Mouse (Mus musculus) spleen, postnatal 10 days (tissue): ENCODE results near the gene Hdhd5.

Experiments used
- DNase-seq, 2 experiments: peaks; one replicate each; pipeline ENCODE4 v3.0.0; 2021 to 2022; ENCODE audit warnings: low spot score in 2 of 2

Hdhd5 gene

GRCm38 (mm10) chr6:120483211-120483626 lies 47.9 kb downstream of the Hdhd5 start:
- peak; percentile 50 to 80 for DNase-seq

DNA sequence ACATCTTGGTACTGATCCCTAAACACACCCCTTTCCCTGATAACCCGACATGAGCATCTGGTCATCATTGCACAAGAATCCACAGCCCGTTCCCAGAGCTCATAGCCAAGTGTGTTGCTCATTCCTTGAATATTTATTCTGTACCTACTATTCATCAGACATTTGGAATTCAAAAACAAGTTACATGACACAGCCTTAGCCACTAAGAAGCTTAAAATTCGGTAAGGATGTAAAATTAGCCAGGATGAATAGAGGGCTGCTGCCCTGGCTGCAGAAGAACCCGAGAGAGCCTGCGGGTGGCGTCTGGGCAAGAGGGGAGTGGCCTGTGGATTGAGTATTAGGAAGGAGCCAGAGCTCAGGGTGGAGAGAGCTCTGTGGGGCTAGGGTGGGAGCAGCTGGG lies 48.4 kb downstream of the Hdhd5 start:
- peak in 1 of 2 experiments; percentile 5 for DNase-seq

DNA sequence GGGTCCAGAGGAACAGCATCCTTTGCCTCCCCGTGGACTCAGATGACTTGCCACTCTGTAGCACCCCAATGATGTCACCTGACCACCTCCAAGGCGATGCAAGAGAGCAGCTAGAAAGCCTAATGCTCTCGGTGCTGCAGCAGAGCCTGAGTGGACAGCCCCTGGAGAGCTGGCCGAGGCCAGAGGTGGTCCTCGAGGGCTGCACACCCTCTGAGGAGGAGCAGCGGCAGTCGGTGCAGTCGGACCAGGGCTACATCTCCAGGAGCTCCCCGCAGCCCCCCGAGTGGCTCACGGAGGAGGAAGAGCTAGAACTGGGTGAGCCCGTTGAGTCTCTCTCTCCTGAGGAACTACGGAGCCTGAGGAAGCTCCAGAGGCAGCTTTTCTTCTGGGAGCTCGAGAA lies 49.1 kb downstream of the Hdhd5 start:
- DNase-seq = peak in 1 of 2 experiments; percentile 4

GRCm38 (mm10) chr6:120481538-120481937 lies 49.6 kb downstream of the Hdhd5 start:
- DNase-seq = peak; percentile 14 to 65

DNA sequence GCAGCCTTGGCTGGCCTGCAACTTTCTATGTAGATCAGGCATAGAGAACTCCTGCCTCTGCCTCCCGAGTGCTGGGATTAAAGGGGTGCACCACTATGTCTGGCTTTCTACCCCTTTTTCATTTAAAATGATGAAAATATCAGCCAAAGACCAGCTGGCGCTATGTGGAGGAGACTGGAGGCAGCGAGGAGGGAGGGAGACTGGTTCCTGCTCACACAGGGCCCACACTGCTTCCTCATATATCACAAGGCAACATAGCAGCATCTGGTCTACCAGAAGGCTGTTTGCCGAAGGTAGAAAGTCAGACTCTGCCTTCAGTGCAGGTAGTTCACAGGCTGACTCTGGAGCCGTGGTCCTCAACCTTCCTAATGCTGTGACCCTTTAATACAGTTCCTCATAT lies 50.8 kb downstream of the Hdhd5 start:
- no peak for DNase-seq

GRCm38 (mm10) chr6:120479302-120479701 lies 51.8 kb downstream of the Hdhd5 start:
- peak in 1 of 2 experiments; percentile 7 for DNase-seq

- DNase-seq = no peak
These were observed 55.8 kb downstream of the Hdhd5 start for GRCm38 (mm10) chr6:120475288-120475687.

DNA sequence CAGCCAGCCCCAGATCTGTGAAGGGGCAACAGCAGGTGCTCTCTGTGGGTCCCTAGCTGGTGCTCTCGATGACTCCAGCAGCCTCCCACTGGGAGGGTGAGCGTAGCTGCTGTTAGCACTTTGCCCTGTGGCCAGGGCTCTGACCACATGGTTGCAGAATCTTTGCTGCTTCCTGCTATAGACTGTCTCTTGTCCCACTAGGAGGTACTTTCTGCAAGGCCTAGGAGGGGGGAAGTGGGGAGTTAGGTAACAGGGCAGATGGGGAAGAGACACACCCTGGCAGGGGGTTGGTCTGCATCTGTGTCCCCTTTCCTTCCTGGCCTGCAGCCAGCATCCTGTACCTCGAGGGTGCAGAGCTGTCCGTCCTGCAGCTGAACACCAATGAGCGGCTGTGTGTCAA lies 57.7 kb downstream of the Hdhd5 start:
- DNase-seq = peak in 1 of 2 experiments; percentile 65

DNA sequence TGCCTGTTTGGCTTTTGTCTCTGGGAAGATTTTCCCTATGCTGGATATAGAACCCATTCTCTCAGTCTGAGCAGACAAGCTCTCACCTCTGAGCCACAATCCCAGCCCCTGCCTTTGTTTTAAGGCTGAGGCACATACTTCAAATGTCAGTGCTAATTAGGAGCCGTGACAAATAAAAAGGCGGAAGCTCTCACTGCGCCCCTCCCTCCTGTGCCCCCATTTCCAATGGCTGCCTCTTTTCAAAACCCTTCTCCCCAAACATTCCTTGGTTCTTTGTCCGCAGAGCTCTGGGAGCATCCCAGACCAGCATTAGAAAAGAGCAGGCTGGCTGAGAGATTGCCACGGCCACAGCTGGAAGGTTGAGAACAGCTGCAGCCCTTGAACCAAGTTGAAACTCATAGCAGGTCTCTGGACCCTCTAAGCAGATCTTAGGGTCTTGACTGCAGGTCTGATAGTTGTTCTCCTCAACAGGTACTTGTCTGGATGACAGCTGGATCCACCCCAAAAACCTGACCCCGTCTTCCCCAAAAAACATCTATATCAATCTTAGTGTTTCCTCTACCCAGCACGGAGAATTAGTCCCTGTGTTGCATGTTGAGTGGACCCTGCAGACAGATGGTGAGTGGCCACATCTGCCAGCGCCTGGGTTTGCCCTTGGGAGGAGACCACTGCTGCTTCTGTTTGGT lies 58.5 kb downstream of the Hdhd5 start:
- DNase-seq = no peak

DNA sequence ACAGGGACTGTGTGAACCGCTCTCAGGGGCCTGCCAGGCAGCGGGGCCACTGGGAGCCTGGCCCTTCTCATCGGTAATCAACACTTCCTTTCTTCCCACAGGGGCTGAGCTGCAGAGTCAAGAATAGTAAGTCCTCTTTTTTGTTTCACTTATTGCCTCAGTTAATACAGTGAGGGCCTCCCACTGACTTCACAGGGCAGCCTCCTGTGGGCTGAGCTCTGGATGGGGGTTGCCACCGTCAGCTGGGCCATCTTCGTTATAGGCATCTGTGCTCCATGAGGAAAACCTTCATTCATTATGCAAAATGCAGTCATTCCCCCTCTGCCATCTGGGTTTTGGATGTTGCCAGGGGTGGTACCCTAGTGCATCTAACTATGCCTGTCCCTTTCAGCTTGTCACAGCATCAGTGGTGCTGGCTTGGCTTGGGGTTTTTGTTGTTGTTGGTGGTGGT lies 59.1 kb downstream of the Hdhd5 start:
- no peak for DNase-seq

DNA sequence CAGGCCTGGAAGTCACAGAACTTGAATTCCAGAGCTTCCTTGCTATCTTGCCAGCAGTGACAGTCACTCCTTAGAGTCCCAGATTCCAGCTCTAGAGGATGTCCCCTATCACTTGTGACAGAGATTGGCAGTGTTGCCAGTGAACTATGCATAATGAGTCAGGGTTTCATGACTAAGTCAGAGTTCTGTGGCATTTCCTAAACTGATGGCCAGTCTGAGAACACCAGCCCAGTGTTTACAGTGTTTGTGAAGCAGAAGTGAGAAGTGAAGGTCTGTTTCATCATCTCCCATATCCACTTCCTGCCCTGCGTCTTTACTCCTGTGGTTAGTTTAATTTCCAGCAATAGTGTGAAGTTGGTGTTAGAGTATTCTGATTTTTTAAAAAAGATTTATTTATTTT lies 60.5 kb downstream of the Hdhd5 start:
- DNase-seq = no peak

GRCm38 (mm10) chr6:120469770-120470169 lies 61.3 kb downstream of the Hdhd5 start:
- DNase-seq = no peak

DNA sequence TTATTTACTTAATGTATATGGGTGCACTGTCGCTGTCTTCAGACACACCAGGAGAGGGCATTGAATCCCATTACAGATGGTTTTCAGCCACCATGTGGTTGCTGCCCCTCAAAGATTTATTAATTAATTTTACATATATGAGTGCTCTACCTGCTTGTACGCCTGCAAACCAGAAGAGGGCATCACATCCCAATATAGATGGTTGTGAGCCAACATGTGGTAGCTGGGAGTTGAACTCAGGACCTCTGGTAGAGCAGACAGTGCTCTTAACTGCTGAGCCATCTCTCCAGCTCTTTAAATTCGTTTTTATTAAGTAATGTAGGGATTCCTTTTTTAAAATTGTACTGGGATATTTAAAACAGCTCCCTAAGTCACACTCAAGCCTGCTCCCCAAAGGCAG lies 61.9 kb downstream of the Hdhd5 start:
- DNase-seq = no peak

DNA sequence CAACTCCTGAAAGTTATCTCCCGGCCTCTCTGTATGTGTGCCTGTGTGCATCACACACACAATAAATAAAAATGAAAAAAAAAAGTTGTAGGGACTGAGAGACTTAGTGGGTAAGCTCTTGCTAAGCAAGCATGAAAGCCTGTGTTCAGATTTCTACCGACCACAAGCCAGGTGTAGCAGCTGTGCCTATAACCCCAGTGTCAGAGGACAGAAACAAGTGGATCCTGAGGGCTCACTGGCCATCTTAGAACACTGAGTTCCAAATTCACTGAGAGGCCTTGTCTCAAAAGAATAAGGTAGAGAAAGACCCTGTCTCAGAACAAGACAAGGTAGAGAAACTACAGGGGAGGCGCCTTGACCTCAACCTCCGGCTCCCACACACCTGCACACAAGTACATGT lies 62.9 kb downstream of the Hdhd5 start:
- DNase-seq = no peak

- peak; percentile 38 to 51 for DNase-seq
These were observed 64.3 kb downstream of the Hdhd5 start for GRCm38 (mm10) chr6:120466609-120467329.

DNA sequence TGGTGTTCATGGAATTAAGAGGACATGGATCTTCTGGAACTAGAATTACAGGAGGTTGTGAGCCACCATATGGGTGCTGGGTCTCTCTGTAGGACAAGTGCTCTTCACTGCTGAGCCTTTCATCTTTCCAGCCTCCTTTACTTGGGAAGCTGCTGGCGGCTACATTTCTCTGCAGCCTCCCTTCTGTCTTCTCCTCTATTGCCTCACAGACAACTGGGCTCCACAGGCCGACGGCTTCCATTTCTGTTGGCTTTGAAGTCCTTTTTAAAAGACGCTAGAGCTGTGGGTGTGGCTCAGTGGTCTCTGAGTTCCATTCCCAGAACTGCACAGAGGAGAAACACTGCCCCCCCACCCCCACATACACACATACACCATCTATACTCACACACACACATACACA lies 65.7 kb downstream of the Hdhd5 start:
- peak in 1 of 2 experiments; percentile 7 for DNase-seq

GRCm38 (mm10) chr6:120464406-120464939 lies 66.6 kb downstream of the Hdhd5 start:
- peak in 1 of 2 experiments; percentile 18 for DNase-seq

DNA sequence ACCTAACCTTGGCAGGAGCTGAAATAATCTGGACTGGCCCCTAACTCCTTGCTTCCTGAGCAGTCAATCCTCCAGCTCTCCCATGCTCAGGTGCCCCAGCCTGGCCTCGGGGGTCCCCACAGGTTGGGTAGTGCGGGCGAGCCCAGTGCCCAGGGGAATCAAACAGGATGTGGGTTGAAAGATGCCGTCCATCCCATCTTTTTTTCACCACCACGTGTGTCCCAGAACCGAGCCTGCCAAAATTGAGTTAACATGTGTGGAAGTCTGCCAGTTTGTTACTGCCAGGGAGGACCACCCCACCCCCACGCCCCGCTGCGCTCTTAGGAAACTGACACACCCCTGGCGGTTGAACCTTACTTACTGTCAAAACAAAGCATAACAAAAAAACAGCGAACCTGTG lies 67.2 kb downstream of the Hdhd5 start:
- DNase-seq = peak; percentile 53 to 72

GRCm38 (mm10) chr6:120463086-120463871 lies 67.8 kb downstream of the Hdhd5 start, which contains the start of gene Il17ra:
Il17ra (plus strand) TSS chr6:120463247.
- DNase-seq = peak; percentile 84 to 88

- no peak for DNase-seq
These were observed 68.9 kb downstream of the Hdhd5 start for GRCm38 (mm10) chr6:120462251-120462650.

DNA sequence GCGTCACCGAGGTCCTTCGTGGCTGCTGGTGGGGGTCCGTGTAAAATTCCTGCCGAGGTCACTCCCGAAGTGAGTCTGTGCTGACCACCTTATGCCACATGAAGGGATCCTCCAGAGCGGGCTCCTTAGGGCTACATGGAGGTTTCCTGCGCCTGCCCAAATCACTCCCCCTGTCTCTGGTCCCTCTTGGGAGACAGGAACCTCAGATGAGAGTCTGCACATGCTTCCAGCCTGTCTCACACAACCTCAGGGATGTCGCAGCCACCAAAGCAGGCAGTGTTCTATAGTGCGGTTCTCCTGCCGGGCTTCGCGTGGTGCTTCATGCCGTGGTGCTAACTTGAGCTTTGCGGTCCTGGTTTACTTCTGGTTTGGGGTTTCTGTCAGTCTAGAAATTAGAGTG lies 69.9 kb downstream of the Hdhd5 start:
- DNase-seq = no peak
